Mouse (Mus musculus): Measurements from ENCODE around the gene Slc26a3.

- TF ChIP-seq CTCF (IDR thresholded peaks at IDR 0.05; ENCODE audit: low read depth) (no peak), EP300 (optimal IDR thresholded peaks at IDR 0.05) (no peak)
Measured at GRCm38 (mm10) chr12:31444827-31445226, 54.2 kb downstream of the Slc26a3 start.

Measured in stomach, postnatal 0 days (tissue).